Mouse (Mus musculus) limb, embryonic 11.5 days (tissue): ENCODE results near the gene Tssk6. TPM values are rescaled to one million over a fixed set of nuclear protein-coding genes. Genes with fewer than 3 reads are reported as not detected.
A peak's percentile ranks its signal among the peaks of the same experiment; 100 is the strongest.

Experiments used
- ATAC-seq: fragments of 200-750 bp; cut with Nextera tagmentation; 2 replicates; pipeline ENCODE4 v1.8.0; 2017; ENCODE audit warnings: low read depth; ENCODE audit not compliant: insufficient number of reproducible peaks, low FRiP score, low TSS enrichment
- DNase-seq: peaks from one replicate; pipeline ENCODE4 v3.0.0-alpha.2; 2015; ENCODE audit warnings: low spot score
- H3K27ac ChIP-seq: fragments of 300-500 bp; sonication (generic); replicated peaks from 2 replicates; pipeline ENCODE4 v1.5.1; 2014; ENCODE audit warnings: low read depth, mild to moderate bottlenecking, low read length
- H3K27me3 ChIP-seq: fragments of 300-500 bp; sonication (generic); 2 replicates; pipeline ENCODE4 v1.6.1; 2014; ENCODE audit warnings: mild to moderate bottlenecking, low read length, mixed read lengths; ENCODE audit not compliant: control insufficient read depth, insufficient read depth
- H3K36me3 ChIP-seq: fragments of 300-500 bp; sonication (generic); 2 replicates; pipeline ENCODE4 v1.6.1; 2014; ENCODE audit warnings: mild to moderate bottlenecking, low read length, moderate library complexity, mixed read lengths; ENCODE audit not compliant: control insufficient read depth, insufficient read depth
- H3K4me1 ChIP-seq: fragments of 300-500 bp; sonication (generic); 2 replicates; pipeline ENCODE4 v1.6.1; 2014; ENCODE audit warnings: low read length, mixed read lengths; ENCODE audit not compliant: control insufficient read depth, insufficient read depth
- H3K4me2 ChIP-seq: fragments of 300-500 bp; sonication (generic); 2 replicates; pipeline ENCODE4 v1.6.1; 2014; ENCODE audit warnings: low read depth, mild to moderate bottlenecking, moderate library complexity; ENCODE audit not compliant: severe bottlenecking
- H3K4me3 ChIP-seq: fragments of 300-500 bp; sonication (generic); 2 replicates; pipeline ENCODE4 v1.5.1; 2014; ENCODE audit warnings: low read depth, low read length
- H3K9ac ChIP-seq: fragments of 300-500 bp; sonication (generic); 2 replicates; pipeline ENCODE4 v1.6.1; 2014; ENCODE audit warnings: mild to moderate bottlenecking, low read length
- H3K9me3 ChIP-seq: fragments of 300-500 bp; sonication (generic); 2 replicates; pipeline ENCODE4 v1.6.1; 2016; ENCODE audit warnings: low read length; ENCODE audit not compliant: control insufficient read depth
- WGBS: fragments of 180-500 bp; shearing (Covaris S2); extraction: QIAGEN DNeasy Blood & Tissue Kit; methylation state at CpG from one replicate; pipeline ENCODE4 v1.1.7; 2014; 5-methylcytosine and 5-hydroxymethylcytosine counted together
- polyA plus RNA-seq: library from polyadenylated mRNA; unstranded; fragments of >200 nt; fragmentation: Nextera tagmentation; extraction: Ambion mirVana; gene quantifications from 2 replicates; pipeline ENCODE4 v1.2.1, GENCODE M21; 2014

Tssk6 gene
- polyA plus RNA-seq, 1 experiment from 2014 or later: 4.4 TPM

DNA sequence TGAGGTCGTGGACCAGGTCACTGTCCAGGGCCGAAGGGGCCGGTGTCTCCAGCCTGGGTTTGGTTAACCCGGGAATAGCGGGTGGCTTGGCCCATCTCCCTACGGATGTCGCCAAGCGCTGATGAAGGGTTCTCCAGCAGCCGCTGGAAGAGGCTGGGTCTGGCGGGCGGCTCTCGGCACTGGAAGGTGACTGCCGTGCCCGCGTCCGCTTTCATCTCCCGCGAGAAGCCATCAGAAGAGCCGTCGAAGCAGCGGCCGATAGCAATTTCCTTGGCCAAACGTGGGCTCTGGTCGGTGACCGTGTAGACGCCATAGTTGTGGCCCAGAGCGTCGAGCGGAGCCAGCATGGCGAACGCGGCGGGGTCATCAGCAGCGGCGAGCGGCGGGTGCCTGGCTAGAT lies 21.1 kb upstream of the Tssk6 start:
- Histone ChIP-seq H3K4me1 (0 out of 2 replicates have a peak, but pooled peaks cover 3% of the 10 kb centered on the region), H3K4me2 (peak overlapping the region; percentile 42; the same call in 1 of the 2 replicates), H3K4me3 (no peak overlapping the region), H3K9ac (no peak overlapping the region), H3K36me3 (no peaks in the 10 kb centered on the region), H3K27me3 (peaks cover 79% of the 10 kb centered on the region), H3K9me3 (no peaks in the 10 kb centered on the region), H3K27ac (no peak overlapping the region)
- DNase-seq: no peak
- WGBS: 10% methylated on average over 37 of the region's 37 CpGs
- no peak for ATAC-seq

DNA sequence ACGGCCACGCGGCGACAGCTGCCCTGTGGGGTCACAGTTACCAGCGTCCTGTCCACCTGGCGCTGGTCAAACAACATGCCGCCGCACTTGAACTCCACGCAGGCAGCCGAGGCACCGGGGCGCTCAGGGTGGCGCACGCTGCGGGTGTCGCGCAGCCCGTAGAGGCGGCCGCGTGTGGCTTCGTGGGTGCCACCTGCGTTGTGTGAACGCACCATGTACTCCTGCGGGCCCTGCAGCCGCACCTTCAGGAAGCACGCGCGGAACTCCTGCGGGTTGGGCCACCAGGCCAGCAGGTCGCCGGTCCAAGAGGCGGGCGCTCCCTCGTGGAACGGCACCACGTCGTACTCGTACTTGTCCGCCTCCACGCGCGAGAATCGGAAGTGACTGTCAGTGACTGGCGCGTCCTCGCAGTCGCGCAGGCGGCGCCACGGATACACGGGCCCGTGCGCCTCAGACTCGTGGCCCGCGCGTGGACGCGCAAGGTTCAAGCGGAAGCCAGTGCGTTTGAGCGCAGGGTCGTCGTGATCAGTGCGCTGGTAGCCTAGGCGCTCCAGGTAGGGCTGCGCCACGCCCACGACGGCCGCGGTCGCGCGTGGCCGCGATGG lies 20.6 kb upstream of the Tssk6 start:
- H3K4me3 ChIP-seq: peak overlapping the region; percentile 29
- 0 out of 2 replicates have a peak, but pooled peaks cover 5% of the 10 kb centered on the region for H3K4me1 ChIP-seq
- no peak overlapping the region for H3K27ac ChIP-seq
- H3K36me3 ChIP-seq: no peaks in the 10 kb centered on the region
- DNase-seq (no peak), ATAC-seq (no peak)
- no peak overlapping the region for H3K9ac ChIP-seq
- 16% methylated on average over 79 of the region's 79 CpGs for WGBS
- H3K9me3 ChIP-seq: no peaks in the 10 kb centered on the region
- peaks cover 84% of the 10 kb centered on the region for H3K27me3 ChIP-seq
- H3K4me2 ChIP-seq: peak overlapping the region; percentile 42

DNA sequence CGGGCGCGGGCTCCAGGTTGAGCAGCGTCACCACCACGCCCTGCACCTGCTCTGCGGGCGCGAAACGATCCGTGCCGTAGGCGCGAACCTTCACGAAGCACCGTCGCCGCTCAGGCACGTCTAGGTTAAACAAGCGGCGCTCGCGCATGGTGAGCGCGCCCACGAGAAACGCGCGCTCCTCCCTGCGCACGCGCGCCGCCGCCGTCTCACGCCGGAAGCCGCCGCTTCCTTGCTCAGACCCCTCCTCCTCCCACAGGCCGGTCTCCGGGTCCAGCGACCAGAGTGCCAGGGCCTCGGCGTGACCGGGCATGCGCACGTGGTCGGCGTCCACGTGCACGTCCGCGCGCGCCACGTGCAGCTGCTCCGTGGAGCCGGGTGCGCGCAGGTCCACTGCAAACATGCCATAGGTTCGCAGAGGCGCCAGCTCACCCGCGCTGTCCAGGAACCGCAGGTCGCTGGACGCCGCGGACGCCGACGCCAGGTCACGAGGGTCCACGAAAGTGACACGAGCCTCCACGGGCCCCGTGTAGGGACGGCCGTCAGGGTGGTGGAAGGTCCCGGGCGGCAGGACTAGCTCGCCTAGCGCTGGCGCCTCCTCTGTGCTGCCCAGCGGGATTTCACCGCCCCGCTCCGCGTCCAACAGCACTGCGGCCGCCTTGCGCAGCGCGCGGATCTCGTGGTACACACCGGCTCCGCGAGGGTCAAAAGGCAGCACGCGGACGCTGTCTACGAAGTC lies 19.8 kb upstream of the Tssk6 start:
- 8% methylated on average over 103 of the region's 103 CpGs for WGBS
- H3K4me3 ChIP-seq: peak overlapping the region; percentile 29
- peak; percentile 68 for DNase-seq
- peak overlapping the region; percentile 42 for H3K4me2 ChIP-seq
- no peaks in the 10 kb centered on the region for H3K9me3 ChIP-seq
- ATAC-seq: peak; percentile 10; the same call in 1 of the 2 replicates
- peaks cover 91% of the 10 kb centered on the region for H3K27me3 ChIP-seq
- H3K4me1 ChIP-seq: 0 out of 2 replicates have a peak, but pooled peaks cover 5% of the 10 kb centered on the region
- no peak overlapping the region for H3K9ac ChIP-seq
- no peak overlapping the region for H3K27ac ChIP-seq
- no peaks in the 10 kb centered on the region for H3K36me3 ChIP-seq

DNA sequence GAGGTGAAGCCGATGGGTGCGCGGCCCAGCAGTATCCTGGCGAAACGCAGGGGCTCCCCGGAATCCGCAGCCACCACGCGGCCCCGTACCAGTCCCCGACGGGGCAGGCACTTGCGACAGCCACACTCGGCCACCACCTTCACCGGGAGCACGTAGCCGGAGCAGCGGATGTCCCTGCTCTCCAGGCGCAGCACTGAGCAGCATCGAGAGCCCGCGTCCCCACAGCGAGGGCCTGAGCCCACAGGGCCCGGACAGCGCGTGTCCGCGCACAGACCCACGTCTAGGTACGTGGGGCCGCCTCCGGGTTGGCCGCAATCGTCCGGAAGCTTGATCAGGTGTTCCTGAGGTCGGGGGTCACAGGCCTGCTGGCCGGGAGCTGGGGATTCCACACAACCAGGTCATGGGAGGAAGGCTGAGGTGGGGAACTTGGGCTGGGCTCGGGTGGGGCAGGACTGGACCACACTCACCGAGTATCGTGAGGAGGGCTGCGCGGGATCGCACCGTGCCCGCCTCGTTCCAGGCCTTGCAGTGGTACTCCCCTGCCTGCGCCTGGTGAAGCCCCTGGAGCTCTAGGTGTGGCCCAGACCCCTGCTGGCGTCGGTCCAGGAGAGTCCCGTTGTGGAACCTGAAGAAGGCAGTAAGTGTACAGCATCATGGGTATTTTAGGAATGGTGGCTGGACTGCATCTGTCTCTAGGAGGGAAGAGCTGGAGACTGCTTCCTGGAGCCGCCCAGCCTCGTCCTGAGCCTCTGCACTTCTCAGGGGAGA lies 19.0 kb upstream of the Tssk6 start:
- Histone ChIP-seq H3K4me2 (0 out of 2 replicates have a peak overlapping the region, but pooled peaks have one; percentile 42), H3K27me3 (peaks cover 94% of the 10 kb centered on the region), H3K27ac (no peak overlapping the region), H3K9me3 (no peaks in the 10 kb centered on the region), H3K9ac (no peak overlapping the region), H3K36me3 (peaks cover 2% of the 10 kb centered on the region; the same call in 1 of the 2 replicates), H3K4me3 (peak overlapping the region; percentile 29; the same call in 1 of the 2 replicates), H3K4me1 (peaks cover 8% of the 10 kb centered on the region)
- 16% methylated on average over 52 of the region's 52 CpGs for WGBS
- ATAC-seq (0 out of 2 replicates have a peak, but pooled peaks have one; percentile 4), DNase-seq (no peak)

DNA sequence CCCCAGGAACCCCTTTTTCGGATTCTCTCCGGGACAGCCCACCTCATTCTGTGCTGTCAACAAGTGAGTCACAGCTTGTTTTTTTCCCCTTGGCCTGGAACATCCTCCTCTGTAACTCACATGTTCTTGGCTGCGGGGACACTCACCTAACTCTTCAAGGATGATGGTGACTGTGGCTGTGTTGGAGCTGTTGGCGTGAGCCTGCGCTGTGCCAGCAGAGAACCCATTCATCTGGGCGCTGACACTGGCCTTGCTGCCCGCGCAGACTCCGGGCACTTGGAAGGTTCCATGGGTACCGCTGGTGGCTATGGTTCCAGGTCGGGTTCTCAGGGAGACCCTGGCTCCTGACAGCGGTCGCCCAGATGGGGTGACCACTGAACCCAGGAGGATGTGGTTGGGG lies 17.8 kb upstream of the Tssk6 start:
- no peak overlapping the region for H3K9ac ChIP-seq
- DNase-seq (no peak), ATAC-seq (no peak)
- peaks cover 8% of the 10 kb centered on the region for H3K4me1 ChIP-seq
- 59% methylated on average over 13 of the region's 13 CpGs for WGBS
- H3K27ac ChIP-seq: no peak overlapping the region
- peaks cover 99% of the 10 kb centered on the region for H3K27me3 ChIP-seq
- no peak overlapping the region for H3K4me2 ChIP-seq
- H3K36me3 ChIP-seq: peaks cover 2% of the 10 kb centered on the region; the same call in 1 of the 2 replicates
- no peak overlapping the region for H3K4me3 ChIP-seq
- H3K9me3 ChIP-seq: no peaks in the 10 kb centered on the region

DNA sequence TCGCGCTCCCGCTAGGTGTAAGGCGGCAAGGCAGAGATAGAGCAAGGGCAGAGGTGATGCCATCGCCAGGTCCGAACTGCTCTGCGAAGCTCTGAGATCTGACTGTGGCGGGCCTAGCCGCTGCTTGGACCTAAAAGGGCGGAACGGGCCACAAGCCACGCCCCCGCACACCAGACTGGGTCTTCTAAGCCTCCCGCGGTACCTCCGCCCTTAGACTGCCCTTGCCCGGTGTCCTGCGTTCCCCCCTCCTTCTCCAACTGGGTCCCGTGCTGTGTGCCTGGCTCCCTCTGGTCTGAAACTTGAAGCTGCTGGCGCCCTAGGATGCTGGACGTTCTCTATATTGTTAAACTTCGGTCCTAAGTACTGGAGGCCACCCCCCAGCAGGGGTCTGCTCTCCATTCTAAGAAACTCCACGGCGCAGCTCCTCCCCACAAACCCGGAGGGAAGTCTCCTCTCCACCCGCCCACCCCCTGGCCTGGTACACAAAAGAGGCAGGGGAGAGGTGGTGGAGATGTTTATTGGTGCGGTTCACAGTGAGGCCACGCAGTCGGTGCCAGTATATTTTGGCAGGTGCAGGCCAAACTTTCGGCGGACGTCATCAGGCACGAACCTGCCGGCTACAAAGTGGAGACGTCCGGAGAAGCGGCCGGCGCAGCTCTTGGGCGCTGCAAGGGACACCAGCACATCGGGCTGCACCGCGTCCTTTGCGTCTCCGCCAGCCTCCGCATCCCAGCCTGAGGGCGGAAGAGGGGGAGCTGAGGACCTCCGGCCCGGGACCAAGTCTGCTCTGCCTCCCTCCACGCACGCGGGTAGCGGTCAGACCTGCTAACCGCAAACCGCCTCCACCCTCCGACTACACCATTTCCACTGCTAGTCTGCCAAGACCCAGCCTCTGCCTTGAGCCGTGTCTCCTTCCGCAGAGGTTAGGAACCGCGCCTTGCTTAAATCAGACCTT lies 14.4 kb upstream of the Tssk6 start, which contains the start of gene Cilp2:
Gene Cilp2 (minus strand): TSS at position 399 of the 955 bp plus-strand sequence.
- Histone ChIP-seq H3K27me3 (peaks cover 83% of the 10 kb centered on the region), H3K36me3 (peaks cover 2% of the 10 kb centered on the region; the same call in 1 of the 2 replicates), H3K4me1 (peaks cover 8% of the 10 kb centered on the region), H3K4me2 (peak within 1 kb of the TSS; percentile 13; the same call in 1 of the 2 replicates), H3K9me3 (no peaks in the 10 kb centered on the region), H3K27ac (no peak within 1 kb of the TSS), H3K9ac (0 out of 2 replicates have a peak within 1 kb of the TSS, but pooled peaks have one; percentile 12), H3K4me3 (peak within 1 kb of the TSS; percentile 20; the same call in 1 of the 2 replicates)
- peak; percentile 3; the same call in 1 of the 2 replicates for ATAC-seq
- peak; percentile 56 for DNase-seq
- WGBS: 3% methylated on average over 60 of the region's 60 CpGs

DNA sequence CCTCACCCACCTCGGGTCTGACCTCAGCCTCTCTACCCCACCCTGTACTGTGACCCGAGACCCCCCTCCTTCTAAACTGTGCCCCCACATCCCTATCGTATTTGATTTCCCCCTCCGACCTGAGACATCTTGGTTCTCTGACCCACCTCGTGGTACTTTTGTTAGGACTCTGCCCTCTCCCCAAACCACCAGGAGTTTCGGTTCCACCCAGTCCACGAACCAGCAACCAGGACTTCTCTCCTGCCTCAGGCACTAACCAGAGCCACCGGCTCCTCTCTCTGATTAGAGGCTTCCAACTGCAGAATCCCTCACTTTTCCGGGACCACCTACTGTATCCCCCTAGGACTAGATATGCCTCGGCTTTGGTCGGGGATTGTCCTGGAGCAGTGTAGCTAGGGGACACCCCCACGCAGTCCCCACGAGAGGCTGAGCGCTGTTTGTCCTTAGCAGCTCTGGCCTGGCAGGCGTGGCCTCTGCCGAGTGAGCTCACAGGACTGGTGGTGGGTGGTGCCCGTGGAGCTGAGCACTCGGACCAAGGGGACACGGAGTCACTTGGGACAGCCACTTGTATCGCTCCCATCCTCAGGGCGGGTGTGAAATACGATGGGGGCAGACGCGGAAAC lies 13.6 kb upstream of the Tssk6 start:
- DNase-seq: peak; percentile 40
- Histone ChIP-seq H3K4me2 (peak overlapping the region; percentile 34; the same call in 1 of the 2 replicates), H3K27me3 (peaks cover 75% of the 10 kb centered on the region), H3K4me3 (0 out of 2 replicates have a peak overlapping the region, but pooled peaks have one; percentile 17), H3K27ac (no peak overlapping the region), H3K4me1 (peaks cover 8% of the 10 kb centered on the region), H3K9ac (0 out of 2 replicates have a peak overlapping the region, but pooled peaks have one; percentile 1), H3K9me3 (no peaks in the 10 kb centered on the region), H3K36me3 (peaks cover 2% of the 10 kb centered on the region; the same call in 1 of the 2 replicates)
- no peak for ATAC-seq
- WGBS: 9% methylated on average over 24 of the region's 24 CpGs
